Mouse (Mus musculus) liver, embryonic 15.5 days (tissue): ENCODE measurements at regions not wholly inside any gene's neighbourhood (a gene's known extent, or its start where the extent isn't known, plus 50 kb on each side); places are given as distances from the start of the nearest gene placed in this dataset.
A peak's percentile ranks its signal among the peaks of the same experiment; 100 is the strongest.

Experiments used
- ATAC-seq: fragments of 200-750 bp; cut with Nextera tagmentation; 2 replicates; pipeline ENCODE4 v1.8.0; 2017; ENCODE audit warnings: moderate number of reproducible peaks, mild to moderate bottlenecking, moderate library complexity; ENCODE audit not compliant: insufficient read depth
- H3K27ac ChIP-seq: fragments of 300-500 bp; sonication (generic); replicated peaks from 2 replicates; pipeline ENCODE4 v1.5.1; 2015; ENCODE audit warnings: mild to moderate bottlenecking, inconsistent platforms
- H3K27me3 ChIP-seq: fragments of 300-500 bp; sonication (generic); 2 replicates; pipeline ENCODE4 v1.6.1; 2015; ENCODE audit warnings: mild to moderate bottlenecking, inconsistent platforms
- H3K36me3 ChIP-seq: fragments of 300-500 bp; sonication (generic); replicated peaks from 2 replicates; pipeline ENCODE4 v1.6.1; 2015; ENCODE audit warnings: moderate library complexity, mild to moderate bottlenecking, inconsistent platforms
- H3K4me1 ChIP-seq: fragments of 300-500 bp; sonication (generic); replicated peaks from 2 replicates; pipeline ENCODE4 v1.6.1; 2015; ENCODE audit warnings: inconsistent platforms
- H3K4me2 ChIP-seq: fragments of 300-500 bp; sonication (generic); 2 replicates; pipeline ENCODE4 v1.6.1; 2015; ENCODE audit warnings: moderate library complexity, mild to moderate bottlenecking, inconsistent platforms
- H3K4me3 ChIP-seq: fragments of 300-500 bp; sonication (generic); replicated peaks from 2 replicates; pipeline ENCODE4 v1.5.1; 2015; ENCODE audit warnings: mild to moderate bottlenecking, inconsistent platforms
- H3K9ac ChIP-seq: fragments of 300-500 bp; sonication (generic); 2 replicates; pipeline ENCODE4 v1.6.1; 2015; ENCODE audit warnings: moderate library complexity, mild to moderate bottlenecking, inconsistent platforms
- H3K9me3 ChIP-seq: fragments of 300-500 bp; sonication (generic); replicated peaks from 2 replicates; pipeline ENCODE4 v1.6.1; 2016; ENCODE audit warnings: inconsistent platforms
- WGBS: fragments of 180-500 bp; shearing (Covaris S2); methylation state at CpG from one replicate; pipeline ENCODE4 v1.1.7; 2015; ENCODE audit warnings: mixed read lengths; ENCODE audit not compliant: insufficient replicate concordance; 5-methylcytosine and 5-hydroxymethylcytosine counted together

DNA sequence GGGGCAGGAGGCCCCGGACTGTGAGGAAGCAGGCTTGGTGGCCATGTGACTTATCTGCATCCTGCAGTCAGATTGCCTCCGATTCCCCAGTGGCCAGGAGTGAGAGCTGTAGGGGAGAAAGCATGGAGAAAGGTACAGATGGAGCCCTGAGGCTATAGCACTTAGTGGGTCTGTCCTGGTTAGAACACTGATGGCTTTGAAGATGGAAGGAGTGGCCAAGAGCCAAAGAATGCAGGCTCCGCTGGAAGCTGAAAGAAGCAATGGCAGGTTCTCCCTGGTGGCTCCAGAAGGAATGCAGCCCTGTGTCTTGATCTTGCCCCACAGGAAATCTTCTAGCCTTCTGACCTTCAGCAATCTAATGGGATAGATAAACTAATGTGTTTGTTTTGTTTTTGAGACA lies 926.3 kb downstream of the 4930447A16Rik start:
- H3K9ac ChIP-seq, result no peak overlapping the region
- no peak overlapping the region for H3K27ac ChIP-seq
- H3K4me3 ChIP-seq, result no peak overlapping the region
- H3K4me2 ChIP-seq, result no peak overlapping the region
- 31% methylated on average over 3 of the region's 3 CpGs for WGBS
- H3K9me3 ChIP-seq, result no peaks in the 10 kb centered on the region
- H3K36me3 ChIP-seq, result no peaks in the 10 kb centered on the region
- no peaks in the 10 kb centered on the region for H3K27me3 ChIP-seq
- H3K4me1 ChIP-seq, result no peaks in the 10 kb centered on the region
- ATAC-seq, result no peak

DNA sequence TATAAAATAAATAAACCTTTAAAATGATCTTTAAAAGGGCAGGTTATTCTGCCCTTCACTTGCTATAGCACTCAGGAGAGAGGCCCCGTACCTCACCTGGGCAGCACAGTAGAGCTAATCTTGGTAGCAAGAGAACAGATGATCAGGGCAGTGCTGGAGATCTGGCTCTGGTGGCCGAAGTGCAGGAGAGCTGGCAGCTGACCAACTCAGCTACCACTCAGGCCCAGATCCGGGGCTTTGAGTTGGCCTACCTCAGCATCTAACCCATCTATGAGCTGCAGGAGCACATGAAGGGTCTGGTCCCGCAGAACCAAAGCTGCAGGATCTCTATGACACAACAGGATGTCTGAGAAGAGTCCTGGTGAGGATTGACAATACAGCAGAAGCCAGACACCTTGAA lies 928.0 kb downstream of the 4930447A16Rik start:
- Histone ChIP-seq H3K36me3 (no peaks in the 10 kb centered on the region), H3K4me1 (no peaks in the 10 kb centered on the region), H3K27me3 (no peaks in the 10 kb centered on the region), H3K9me3 (no peaks in the 10 kb centered on the region), H3K4me3 (no peak overlapping the region), H3K9ac (no peak overlapping the region), H3K27ac (no peak overlapping the region), H3K4me2 (no peak overlapping the region)
- 49% methylated on average over 4 of the region's 4 CpGs for WGBS
- no peak for ATAC-seq

DNA sequence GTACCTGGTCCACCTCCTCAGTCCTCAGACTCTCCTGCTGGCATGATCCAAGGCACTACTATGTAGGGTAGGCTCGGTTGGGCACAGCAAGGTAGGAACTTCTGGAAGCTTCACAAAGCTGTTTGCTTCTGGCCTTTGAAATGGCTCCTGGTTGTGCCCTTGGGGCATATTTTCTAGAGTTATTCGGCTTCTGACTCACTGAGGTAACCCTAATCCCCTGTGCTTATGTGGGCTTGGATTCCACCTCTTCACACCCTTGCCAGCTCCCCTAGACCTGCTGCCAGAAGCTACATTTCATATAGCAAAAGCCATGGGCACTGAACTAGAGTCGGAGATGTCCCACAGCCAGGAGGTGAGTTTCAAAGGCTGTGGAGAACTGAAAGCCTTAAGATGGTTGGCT lies 933.7 kb downstream of the 4930447A16Rik start:
- no peak overlapping the region for H3K4me3 ChIP-seq
- no peak for ATAC-seq
- no peaks in the 10 kb centered on the region for H3K9me3 ChIP-seq
- no peak overlapping the region for H3K27ac ChIP-seq
- H3K4me2 ChIP-seq, result no peak overlapping the region
- no peaks in the 10 kb centered on the region for H3K4me1 ChIP-seq
- no peaks in the 10 kb centered on the region for H3K36me3 ChIP-seq
- H3K9ac ChIP-seq, result no peak overlapping the region
- WGBS, result 62% methylated on average over 3 of the region's 3 CpGs
- H3K27me3 ChIP-seq, result peaks cover 4% of the 10 kb centered on the region; the same call in 1 of the 2 replicates

DNA sequence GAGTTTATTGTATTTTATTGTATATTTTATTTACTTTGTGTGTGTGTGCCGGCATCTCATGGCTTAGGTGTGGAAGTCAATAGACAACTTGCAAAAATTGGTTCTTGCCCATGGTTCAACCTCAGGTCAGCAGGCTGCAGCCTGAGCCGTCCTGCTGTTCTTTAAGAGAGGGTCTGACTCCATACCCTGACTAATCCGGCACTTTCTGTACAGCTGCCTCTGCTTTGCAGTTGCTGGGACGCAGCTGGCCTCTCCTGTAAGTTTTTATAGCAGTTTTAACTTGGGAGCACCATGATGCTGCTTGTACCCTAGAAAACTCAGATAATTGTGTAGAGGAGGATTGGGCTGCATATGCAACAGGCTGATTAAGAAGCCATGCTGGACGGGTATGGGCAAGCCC lies 938.2 kb downstream of the 4930447A16Rik start:
- H3K36me3 ChIP-seq, result no peaks in the 10 kb centered on the region
- H3K4me2 ChIP-seq, result no peak overlapping the region
- H3K4me3 ChIP-seq, result no peak overlapping the region
- no peaks in the 10 kb centered on the region for H3K9me3 ChIP-seq
- 64% methylated on average over 5 of the region's 5 CpGs for WGBS
- H3K4me1 ChIP-seq, result no peaks in the 10 kb centered on the region
- no peak for ATAC-seq
- no peak overlapping the region for H3K27ac ChIP-seq
- H3K27me3 ChIP-seq, result peaks cover 4% of the 10 kb centered on the region; the same call in 1 of the 2 replicates
- H3K9ac ChIP-seq, result no peak overlapping the region

DNA sequence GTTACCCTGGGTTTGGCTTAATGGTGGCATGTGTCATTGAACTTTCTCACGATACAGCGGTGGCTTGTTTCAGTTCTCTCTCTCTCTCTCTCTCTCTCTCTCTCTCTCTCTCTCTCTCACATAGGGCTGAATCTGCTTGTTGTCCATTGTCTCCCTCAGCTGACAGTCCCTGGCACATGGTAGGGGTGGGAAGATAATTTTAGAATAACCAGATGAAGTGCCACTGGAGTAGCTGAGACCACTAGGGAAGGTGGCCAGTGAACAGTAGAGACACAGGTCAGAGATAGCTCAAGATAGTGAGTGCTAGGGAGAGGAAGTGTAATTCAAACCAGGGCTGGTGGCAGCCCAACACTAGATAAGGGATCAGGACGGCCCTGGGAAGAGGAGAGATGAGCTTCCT lies 938.7 kb downstream of the 4930447A16Rik start:
- WGBS, result 52% methylated on average over 3 of the region's 3 CpGs

DNA sequence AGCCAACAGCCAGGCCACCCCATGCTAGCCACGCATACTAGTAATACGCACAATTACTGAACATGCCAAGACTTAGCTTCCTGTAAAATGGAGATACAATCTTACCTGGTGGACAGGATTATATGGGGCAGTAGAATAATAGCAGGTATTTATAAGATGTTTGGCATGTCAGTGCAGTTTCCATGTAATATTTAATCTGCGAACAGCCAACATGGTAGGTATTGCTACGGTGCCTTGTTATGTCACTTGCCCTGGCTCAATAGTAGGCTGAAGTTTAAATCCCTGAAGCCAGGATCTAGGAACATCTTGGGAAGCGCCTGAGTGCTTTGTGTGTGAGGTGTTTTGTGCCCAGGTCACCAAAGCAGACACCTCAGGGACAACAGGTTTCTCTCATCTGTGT lies 942.3 kb downstream of the 4930447A16Rik start:
- Histone ChIP-seq H3K27me3 (no peaks in the 10 kb centered on the region), H3K9me3 (no peaks in the 10 kb centered on the region), H3K4me2 (no peak overlapping the region), H3K4me1 (0 out of 2 replicates have a peak, but pooled peaks cover 2% of the 10 kb centered on the region), H3K27ac (no peak overlapping the region), H3K9ac (no peak overlapping the region), H3K4me3 (no peak overlapping the region), H3K36me3 (no peaks in the 10 kb centered on the region)
- no peak for ATAC-seq
- WGBS, result 74% methylated on average over 5 of the region's 5 CpGs

More for the DNA sequence above, 938.7 kb downstream of the 4930447A16Rik start:
- no peak for ATAC-seq
- Histone ChIP-seq H3K4me3 (no peak overlapping the region), H3K9me3 (no peaks in the 10 kb centered on the region), H3K4me1 (no peaks in the 10 kb centered on the region), H3K9ac (no peak overlapping the region), H3K4me2 (no peak overlapping the region), H3K27me3 (peaks cover 4% of the 10 kb centered on the region; the same call in 1 of the 2 replicates), H3K27ac (no peak overlapping the region), H3K36me3 (no peaks in the 10 kb centered on the region)

DNA sequence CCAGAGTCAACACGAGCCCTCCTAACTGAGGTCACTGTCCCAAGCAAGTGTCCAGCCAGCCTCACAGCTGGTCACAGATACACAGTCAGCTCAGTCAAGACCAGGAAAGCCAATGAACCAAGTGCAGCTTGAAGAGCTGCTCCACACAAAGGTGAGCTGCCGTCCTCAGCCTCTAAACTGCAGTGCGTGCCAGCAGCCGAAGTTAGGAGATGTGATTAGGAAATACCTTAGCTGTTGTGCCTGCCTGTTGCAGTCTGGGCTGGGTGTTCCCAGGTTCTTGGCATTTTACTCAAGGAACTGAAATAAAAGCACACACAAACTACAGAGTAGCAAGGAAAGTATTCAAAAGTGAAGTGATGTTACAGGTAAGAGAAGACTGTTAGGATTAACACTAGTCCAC lies 942.9 kb downstream of the 4930447A16Rik start:
- Histone ChIP-seq H3K27ac (no peak overlapping the region), H3K4me1 (peaks cover 2% of the 10 kb centered on the region; the same call in 1 of the 2 replicates), H3K36me3 (no peaks in the 10 kb centered on the region), H3K27me3 (no peaks in the 10 kb centered on the region), H3K4me3 (no peak overlapping the region), H3K9me3 (no peaks in the 10 kb centered on the region), H3K9ac (no peak overlapping the region), H3K4me2 (no peak overlapping the region)
- no peak for ATAC-seq
- 69% methylated on average over 4 of the region's 4 CpGs for WGBS

DNA sequence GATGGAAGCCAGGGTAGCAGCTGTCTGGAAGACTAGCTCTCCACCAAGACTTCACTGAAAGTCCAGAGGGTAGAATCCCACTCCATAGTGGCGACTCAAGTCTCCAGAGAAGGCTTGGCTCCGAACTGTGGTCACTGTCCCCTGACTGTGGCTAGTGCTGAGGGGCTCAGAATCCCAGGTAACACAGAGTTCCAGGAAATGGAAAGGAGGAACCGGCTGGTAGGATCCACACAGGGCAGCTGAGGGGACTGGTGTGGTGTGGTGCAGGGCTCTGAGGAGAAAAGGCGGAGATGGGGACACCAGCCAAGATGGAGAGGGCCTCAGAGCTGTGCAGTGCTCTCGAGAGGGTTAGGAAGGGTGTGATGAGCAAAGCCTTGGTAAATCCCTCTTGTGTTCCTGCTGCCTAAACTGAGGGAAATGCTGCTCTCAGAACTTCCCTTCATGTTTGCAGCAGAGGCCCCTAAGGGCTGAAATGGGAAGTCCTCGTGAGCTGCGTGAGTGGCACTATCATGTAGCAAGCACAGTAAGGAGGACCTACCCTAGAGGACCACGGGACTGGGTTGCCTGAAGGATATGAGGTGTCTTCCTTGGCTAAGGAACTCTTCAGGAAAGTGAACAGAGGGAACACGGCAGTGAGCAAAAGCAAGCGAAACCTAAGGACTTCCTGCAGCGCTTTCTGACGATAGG lies 946.2 kb downstream of the 4930447A16Rik start:
- Histone ChIP-seq H3K27ac (no peak overlapping the region), H3K4me3 (no peak overlapping the region), H3K9me3 (no peaks in the 10 kb centered on the region), H3K4me1 (peaks cover 13% of the 10 kb centered on the region), H3K9ac (no peak overlapping the region), H3K36me3 (no peaks in the 10 kb centered on the region), H3K4me2 (no peak overlapping the region), H3K27me3 (no peaks in the 10 kb centered on the region)
- ATAC-seq, result no peak
- WGBS, result 45% methylated on average over 12 of the region's 12 CpGs

DNA sequence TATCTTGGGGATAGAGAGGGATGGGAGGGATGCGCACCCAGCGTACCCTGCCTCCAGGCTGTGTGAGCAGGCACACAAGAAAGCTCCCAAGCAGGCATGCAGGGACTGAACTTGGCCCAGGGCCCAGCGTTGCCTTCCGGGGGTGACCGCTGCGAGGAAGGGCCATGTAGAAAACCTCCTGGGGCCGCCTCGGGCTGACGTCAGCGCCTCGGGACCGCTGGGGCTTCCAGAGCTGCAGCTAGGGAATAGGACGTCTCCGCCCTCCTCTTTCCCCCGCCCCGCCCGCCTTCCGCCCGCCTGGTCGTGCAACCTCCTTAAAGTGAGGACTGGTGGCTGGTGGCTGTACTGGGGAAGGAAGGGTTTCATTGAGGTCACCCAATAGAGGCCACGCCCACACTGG lies 948.4 kb downstream of the 4930447A16Rik start:
- Histone ChIP-seq H3K27ac (no peak overlapping the region), H3K9me3 (no peaks in the 10 kb centered on the region), H3K4me1 (peaks cover 13% of the 10 kb centered on the region), H3K27me3 (no peaks in the 10 kb centered on the region), H3K4me2 (peak overlapping the region; percentile 48), H3K4me3 (no peak overlapping the region), H3K9ac (no peak overlapping the region), H3K36me3 (no peaks in the 10 kb centered on the region)
- 7% methylated on average over 19 of the region's 21 CpGs for WGBS
- ATAC-seq, result peak; percentile 67

DNA sequence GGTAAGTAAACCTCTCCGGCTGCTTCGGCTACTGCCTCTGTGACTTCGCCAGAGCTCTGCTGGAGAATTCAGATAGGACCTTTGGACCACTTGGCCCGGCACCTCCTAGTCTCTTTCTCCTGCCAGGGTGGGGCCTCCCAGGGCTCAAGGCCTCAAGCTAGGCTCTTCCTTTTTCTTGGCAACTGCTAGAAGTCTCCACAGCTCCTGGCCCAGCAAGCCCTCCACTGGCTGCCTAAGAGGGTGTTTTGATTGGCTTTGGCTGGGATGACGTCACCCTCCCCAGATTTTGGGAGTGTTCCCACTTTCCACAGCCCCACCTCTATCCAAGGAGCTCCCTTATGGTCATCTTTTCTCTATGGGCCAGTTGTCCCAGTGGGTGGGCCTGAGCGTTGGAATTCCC lies 949.4 kb downstream of the 4930447A16Rik start:
- Histone ChIP-seq H3K4me1 (peaks cover 13% of the 10 kb centered on the region), H3K36me3 (no peaks in the 10 kb centered on the region), H3K4me2 (no peak overlapping the region), H3K9ac (no peak overlapping the region), H3K27me3 (no peaks in the 10 kb centered on the region), H3K27ac (no peak overlapping the region), H3K9me3 (no peaks in the 10 kb centered on the region), H3K4me3 (no peak overlapping the region)
- ATAC-seq, result no peak
- 64% methylated on average over 6 of the region's 6 CpGs for WGBS

DNA sequence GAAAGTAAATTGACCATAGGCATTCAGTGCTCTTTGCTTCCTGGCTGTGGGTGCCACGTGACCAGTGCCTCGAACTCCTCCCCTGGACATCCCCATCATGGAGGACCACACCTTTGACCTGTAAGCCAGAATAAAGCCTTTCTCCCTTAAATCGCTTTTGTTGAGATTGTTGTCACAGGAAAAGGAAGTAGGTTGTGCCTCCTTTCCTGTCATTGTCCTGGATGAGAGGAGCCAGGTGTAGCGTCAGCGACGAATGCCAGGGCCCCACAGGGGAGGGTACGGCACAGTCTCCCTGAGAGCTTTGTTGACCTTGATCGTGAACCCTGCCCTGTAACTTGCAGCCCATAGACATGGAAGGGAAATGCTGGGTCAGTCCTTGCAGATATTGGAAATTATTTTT lies 952.8 kb downstream of the 4930447A16Rik start:
- Histone ChIP-seq H3K9me3 (no peaks in the 10 kb centered on the region), H3K4me3 (no peak overlapping the region), H3K4me2 (no peak overlapping the region), H3K27me3 (no peaks in the 10 kb centered on the region), H3K9ac (no peak overlapping the region), H3K27ac (no peak overlapping the region), H3K4me1 (peaks cover 14% of the 10 kb centered on the region), H3K36me3 (no peaks in the 10 kb centered on the region)
- ATAC-seq, result no peak
- WGBS, result 55% methylated on average over 8 of the region's 8 CpGs

DNA sequence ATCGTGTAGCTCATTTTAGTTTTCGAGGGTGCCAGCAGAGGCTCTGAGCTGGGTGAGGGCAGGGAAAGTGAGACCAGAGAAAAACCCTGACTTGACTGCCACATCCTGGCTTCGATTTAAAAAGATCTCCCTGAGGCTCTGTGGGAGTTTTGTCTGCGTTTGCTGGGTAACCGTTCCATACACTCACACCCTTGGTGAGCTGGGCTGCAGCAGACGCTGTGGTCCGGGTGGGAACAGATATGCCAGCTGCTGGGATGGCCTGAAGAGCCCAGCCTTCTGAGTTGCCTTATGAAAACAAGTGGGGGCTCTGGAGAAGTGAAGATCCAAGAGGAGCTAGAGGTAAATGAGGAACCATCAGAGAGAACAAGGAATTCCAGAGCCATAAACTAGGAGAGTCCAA lies 962.3 kb downstream of the 4930447A16Rik start:
- no peak overlapping the region for H3K9ac ChIP-seq
- WGBS, result 55% methylated on average over 7 of the region's 7 CpGs
- no peak overlapping the region for H3K4me2 ChIP-seq
- no peaks in the 10 kb centered on the region for H3K36me3 ChIP-seq
- H3K4me3 ChIP-seq, result no peak overlapping the region
- no peak overlapping the region for H3K27ac ChIP-seq
- H3K4me1 ChIP-seq, result peaks cover 44% of the 10 kb centered on the region
- H3K9me3 ChIP-seq, result no peaks in the 10 kb centered on the region
- no peak for ATAC-seq
- H3K27me3 ChIP-seq, result peaks cover 6% of the 10 kb centered on the region; the same call in 1 of the 2 replicates
